In the genomic region with DNA sequence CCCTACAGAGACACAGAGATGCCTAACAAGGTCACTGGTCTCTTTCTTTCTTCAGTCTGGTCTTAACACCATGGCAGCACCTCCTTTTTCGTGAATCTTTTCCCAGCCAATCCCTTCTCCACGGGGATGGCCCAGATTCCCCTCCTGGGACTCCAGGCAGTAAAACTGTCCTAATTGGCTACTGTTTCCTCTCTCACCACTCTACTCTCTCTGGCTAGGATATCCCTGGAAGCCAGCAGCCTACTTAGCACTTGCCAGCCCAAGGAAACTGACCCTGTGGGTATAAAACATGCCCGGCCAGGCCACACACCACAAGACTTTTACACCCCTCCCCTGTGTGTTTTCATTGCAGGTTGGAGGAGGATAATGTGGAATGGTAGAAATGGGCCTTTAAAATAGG, we compare ENCODE assay signal across 16 mouse cellular contexts.
DNase-seq lines count a peak whose midpoint lies in the region; ATAC-seq and TF ChIP-seq lines count a peak whose summit lies in the region.
"Had no signal": no experiment of that assay in that cellular context is flagged by ENCODE, and none has a peak within 500 bp of the region (broad histone marks: within the 10 kb centered on the region; RNA-seq: fewer than 3 reads in every experiment).

No protein-coding gene starts in this region.

- no peak for TF ChIP-seq CTCF in spleen, adult 2 months (IDR thresholded peaks at IDR 0.05; ENCODE audit: extremely low read depth, insufficient read depth, insufficient read length, insufficient replicate concordance)
- no peak for TF ChIP-seq CTCF in small intestine, adult 2 months (IDR thresholded peaks at IDR 0.05; ENCODE audit: extremely low read depth, insufficient read length, insufficient replicate concordance, low read depth, low read length)

- H3K27ac ChIP-seq in kidney, embryonic 16.5 days (ENCODE audit: low read length): no peak overlapping the region
- peak overlapping the region; percentile 33 for H3K27ac ChIP-seq in spleen, adult 2 months (ENCODE audit: insufficient read depth, low read length)
- peak overlapping the region; percentile 31; the same call in 1 of the 2 replicates for H3K27ac ChIP-seq in small intestine, adult 2 months (ENCODE audit: insufficient read depth, low read depth, low read length)
- H3K27ac ChIP-seq: liver, embryonic 14.5 days; neural tube, embryonic 15.5 days; stomach, embryonic 15.5 days had no signal

- no peak overlapping the region for H3K4me3 ChIP-seq in kidney, embryonic 16.5 days (ENCODE audit: low read length)
- H3K4me3 ChIP-seq in spleen, adult 2 months (ENCODE audit: extremely low read depth, insufficient read depth, insufficient read length): no peak overlapping the region
- H3K4me3 ChIP-seq in small intestine, adult 2 months (ENCODE audit: low read depth, low read length): no peak overlapping the region
- H3K4me3 ChIP-seq: hindbrain, embryonic 10.5 days; neural tube, embryonic 15.5 days; stomach, embryonic 15.5 days had no signal

- ATAC-seq in kidney, embryonic 16.5 days (ENCODE audit: low FRiP score, low TSS enrichment): no peak

- DNase-seq in cerebellum, adult 11-12 months: peak; percentile 22
- no peak for DNase-seq in cerebellum, postnatal 14 days
- DNase-seq in kidney, postnatal 36 days: no peak
- DNase-seq in spleen, adult 2 months (ENCODE audit: low read depth in 1 of 2, low spot score in 2 of 2): no peak
- no peak for DNase-seq in spleen, adult 18-20 months
- no peak for DNase-seq in urinary bladder, postnatal 4 days (ENCODE audit: low spot score in 2 of 2)
- DNase-seq: adrenal gland, postnatal 25 days; B cell, adult 2 months; gastrocnemius, postnatal 10 days; kidney, postnatal 4 days had no signal

- TF ChIP-seq POLR2A in spleen, adult 2 months (IDR thresholded peaks at IDR 0.05; ENCODE audit: low read depth, low read length): no peak
- no peak for TF ChIP-seq POLR2A in small intestine, adult 2 months (IDR thresholded peaks at IDR 0.05; ENCODE audit: low read depth, low read length)

- no peaks in the 10 kb centered on the region for H3K27me3 ChIP-seq in kidney, embryonic 16.5 days (ENCODE audit: insufficient read depth, low read length)
- H3K27me3 ChIP-seq in spleen, adult 2 months (ENCODE audit: control insufficient read depth, insufficient read depth, low read length): no peaks in the 10 kb centered on the region
- no peaks in the 10 kb centered on the region for H3K27me3 ChIP-seq in small intestine, adult 2 months (ENCODE audit: control insufficient read depth, insufficient read depth, low read length)
- H3K27me3 ChIP-seq: neural tube, embryonic 15.5 days; stomach, embryonic 15.5 days had no signal

- H3K36me3 ChIP-seq in kidney, embryonic 16.5 days (ENCODE audit: insufficient read depth, low read length): no peaks in the 10 kb centered on the region
- H3K36me3 ChIP-seq in spleen, adult 2 months (ENCODE audit: control insufficient read depth, insufficient read depth, low read length): no peaks in the 10 kb centered on the region
- no peaks in the 10 kb centered on the region for H3K36me3 ChIP-seq in small intestine, adult 2 months (ENCODE audit: control insufficient read depth, insufficient read depth, low read length)
- H3K36me3 ChIP-seq: hindbrain, embryonic 10.5 days; neural tube, embryonic 15.5 days; stomach, embryonic 15.5 days had no signal

- H3K9me3 ChIP-seq in kidney, embryonic 16.5 days (ENCODE audit: low read length): no peaks in the 10 kb centered on the region
- H3K9me3 ChIP-seq: hindbrain, embryonic 10.5 days; neural tube, embryonic 15.5 days; stomach, embryonic 15.5 days had no signal

- peaks cover 11% of the 10 kb centered on the region for H3K4me1 ChIP-seq in kidney, embryonic 16.5 days (ENCODE audit: insufficient read depth, low read length)
- H3K4me1 ChIP-seq in spleen, adult 2 months (ENCODE audit: control insufficient read depth, insufficient read depth, insufficient read length): peaks cover 7% of the 10 kb centered on the region; the same call in 1 of the 2 replicates
- H3K4me1 ChIP-seq in small intestine, adult 2 months (ENCODE audit: control insufficient read depth, insufficient read depth, insufficient read length, low read length): no peaks in the 10 kb centered on the region; the same call in 1 of the 2 replicates
- H3K4me1 ChIP-seq: neural tube, embryonic 15.5 days had no signal

- no peak overlapping the region for H3K4me2 ChIP-seq in kidney, embryonic 16.5 days (replicated peaks; ENCODE audit: low read depth, low read length)
- H3K4me2 ChIP-seq: neural tube, embryonic 15.5 days; stomach, embryonic 15.5 days had no signal

- 0 out of 2 replicates have a peak overlapping the region, but pooled peaks have one; percentile 20 for H3K9ac ChIP-seq in kidney, embryonic 16.5 days (replicated peaks; ENCODE audit: low read length)
- H3K9ac ChIP-seq: liver, embryonic 14.5 days; neural tube, embryonic 15.5 days; stomach, embryonic 15.5 days had no signal

- 53% methylated on average over 3 of the region's 3 CpGs for WGBS in kidney, embryonic 16.5 days
- WGBS in spleen, adult 2 months: 89% methylated on average over 3 of the region's 3 CpGs
- 82% methylated on average over 3 of the region's 3 CpGs for WGBS in small intestine, adult 2 months
